Mouse (Mus musculus) embryonic fibroblast, embryonic 13.5 days (primary cell): Measurements from ENCODE around the gene Riok2. TPM values are rescaled to one million over a fixed set of nuclear protein-coding genes. Genes with fewer than 3 reads are reported as not detected.
A peak's percentile ranks its signal among the peaks of the same experiment; 100 is the strongest.
"Not testable (repeated sequence)": the region's sequence is repeated elsewhere in the genome, so short reads cannot be mapped to it uniquely, and the experiment has no call there.

Experiments
- H3K27ac ChIP-seq: 2 replicates; pipeline ENCODE4 v1.5.1; 2012; ENCODE audit warnings: low read length, control low read depth, inconsistent platforms; ENCODE audit not compliant: insufficient read depth
- H3K4me1 ChIP-seq: 2 replicates; pipeline ENCODE4 v1.6.1; 2011; ENCODE audit warnings: low read length; ENCODE audit not compliant: control insufficient read depth, insufficient read depth
- H3K4me3 ChIP-seq: 2 replicates; pipeline ENCODE4 v1.5.1; 2011; ENCODE audit warnings: mild to moderate bottlenecking, control low read depth, low read length; ENCODE audit not compliant: insufficient read depth
- CTCF ChIP-seq: IDR thresholded peaks from 2 replicates; pipeline ENCODE4 v1.5.1; 2011; ENCODE audit warnings: mild to moderate bottlenecking, control low read depth, low read length, moderate library complexity, borderline replicate concordance; ENCODE audit not compliant: insufficient read depth
- POLR2A ChIP-seq: IDR thresholded peaks from 2 replicates; pipeline ENCODE4 v1.6.1; 2011; ENCODE audit warnings: low read depth, mild to moderate bottlenecking, control low read depth, low read length, moderate library complexity
- polyA plus RNA-seq: library from polyadenylated mRNA; stranded (reverse); fragments of >200 nt; gene quantifications from 2 replicates; pipeline ENCODE4 v1.2.4, GENCODE M21; 2011; ENCODE audit warnings: low read depth; ENCODE audit not compliant: missing spikeins, insufficient read length

The Riok2 gene
- polyA plus RNA-seq, result 30.4 and 32.7 TPM in 2 replicates

- H3K4me1 ChIP-seq, result no peaks in the 10 kb centered on the region
- peak within 1 kb of the TSS; percentile 86 for H3K4me3 ChIP-seq
- H3K27ac ChIP-seq, result peak within 1 kb of the TSS; percentile 80
- TF ChIP-seq CTCF (no peak), POLR2A (peak; percentile 96)
Observed at GRCm38 (mm10) chr17:17373918-17374910, at the start of gene Riok2. Riok2 (plus strand) TSS chr17:17374309.

GRCm38 (mm10) chr17:17326022-17326421 lies 48.1 kb upstream of the Riok2 start:
- not testable (repeated sequence) for H3K4me3 ChIP-seq, H3K27ac ChIP-seq, H3K4me1 ChIP-seq

- no peak for TF ChIP-seq CTCF
- no peak for TF ChIP-seq POLR2A
- no peak overlapping the region for H3K27ac ChIP-seq
- H3K4me3 ChIP-seq, result no peak overlapping the region
- H3K4me1 ChIP-seq, result no peaks in the 10 kb centered on the region
Observed at GRCm38 (mm10) chr17:17326636-17327035, 47.5 kb upstream of the Riok2 start.

GRCm38 (mm10) chr17:17345374-17346183 lies 28.5 kb upstream of the Riok2 start:
- H3K4me3 ChIP-seq, result peak overlapping the region; percentile 30
- H3K4me1 ChIP-seq, H3K27ac ChIP-seq: not testable (repeated sequence)

GRCm38 (mm10) chr17:17346281-17346680 lies 27.8 kb upstream of the Riok2 start:
- H3K4me1 ChIP-seq, H3K4me3 ChIP-seq, H3K27ac ChIP-seq: not testable (repeated sequence)

GRCm38 (mm10) chr17:17373550-17373917 lies 575 bp upstream of the Riok2 start:
- TF ChIP-seq CTCF (no peak), POLR2A (no peak)
- Histone ChIP-seq H3K4me3 (peak overlapping the region; percentile 45), H3K27ac (peak overlapping the region; percentile 80), H3K4me1 (no peaks in the 10 kb centered on the region)

GRCm38 (mm10) chr17:17375581-17375980 lies 1.5 kb downstream of the Riok2 start:
- H3K4me1 ChIP-seq, result no peaks in the 10 kb centered on the region
- peak overlapping the region; percentile 86 for H3K4me3 ChIP-seq
- no peak overlapping the region for H3K27ac ChIP-seq
- TF ChIP-seq CTCF, result no peak
- TF ChIP-seq POLR2A, result no peak

GRCm38 (mm10) chr17:17383703-17384102 lies 9.6 kb downstream of the Riok2 start:
- Histone ChIP-seq H3K4me3 (no peak overlapping the region), H3K4me1 (no peaks in the 10 kb centered on the region), H3K27ac (no peak overlapping the region)
- TF ChIP-seq CTCF (no peak), POLR2A (no peak)

GRCm38 (mm10) chr17:17384502-17384901 lies 10.4 kb downstream of the Riok2 start:
- H3K27ac ChIP-seq, result no peak overlapping the region
- H3K4me1 ChIP-seq, result no peaks in the 10 kb centered on the region
- H3K4me3 ChIP-seq, result no peak overlapping the region
- no peak for TF ChIP-seq CTCF
- TF ChIP-seq POLR2A, result no peak

GRCm38 (mm10) chr17:17386117-17386516 lies 12.0 kb downstream of the Riok2 start:
- no peaks in the 10 kb centered on the region for H3K4me1 ChIP-seq
- H3K27ac ChIP-seq, result no peak overlapping the region
- H3K4me3 ChIP-seq, result no peak overlapping the region
- TF ChIP-seq CTCF, result no peak
- no peak for TF ChIP-seq POLR2A
